Mouse (Mus musculus) midbrain, embryonic 14.5 days (tissue): ENCODE data around the gene Actr1a. TPM values are rescaled to one million over a fixed set of nuclear protein-coding genes. Genes with fewer than 3 reads are reported as not detected.

ENCODE experiments used
- ATAC-seq: fragments of 200-750 bp; cut with Nextera tagmentation; 2 replicates; pipeline ENCODE4 v1.8.0; 2017; ENCODE audit warnings: moderate number of reproducible peaks, moderate library complexity; ENCODE audit not compliant: low FRiP score, low TSS enrichment
- DNase-seq: peaks from one replicate; pipeline ENCODE4 v3.0.0-alpha.2; 2015
- H3K27ac ChIP-seq: fragments of 300-500 bp; sonication (generic); replicated peaks from 2 replicates; pipeline ENCODE4 v1.5.1; 2014; ENCODE audit warnings: mild to moderate bottlenecking, low read depth, low read length, moderate library complexity
- H3K27me3 ChIP-seq: fragments of 300-500 bp; sonication (generic); 2 replicates; pipeline ENCODE4 v1.6.1; 2014; ENCODE audit warnings: low read length, control low read depth, mixed read lengths; ENCODE audit not compliant: control insufficient read depth, insufficient read depth
- H3K36me3 ChIP-seq: fragments of 300-500 bp; sonication (generic); 2 replicates; pipeline ENCODE4 v1.6.1; 2014; ENCODE audit warnings: low read length, control low read depth; ENCODE audit not compliant: control insufficient read depth, insufficient read depth
- H3K4me1 ChIP-seq: fragments of 300-500 bp; sonication (generic); 2 replicates; pipeline ENCODE4 v1.6.1; 2014; ENCODE audit warnings: mild to moderate bottlenecking, antibody characterized with exemption, low read length, control low read depth; ENCODE audit not compliant: control insufficient read depth, insufficient read depth
- H3K4me2 ChIP-seq: fragments of 300-500 bp; sonication (generic); 2 replicates; pipeline ENCODE4 v1.6.1; 2014; ENCODE audit warnings: mild to moderate bottlenecking, low read length, moderate library complexity
- H3K4me3 ChIP-seq: fragments of 300-500 bp; sonication (generic); replicated peaks from 2 replicates; pipeline ENCODE4 v1.5.1; 2014; ENCODE audit warnings: low read depth, low read length
- H3K9ac ChIP-seq: fragments of 300-500 bp; sonication (generic); replicated peaks from 2 replicates; pipeline ENCODE4 v1.6.1; 2014; ENCODE audit warnings: mild to moderate bottlenecking, low read length, moderate library complexity
- H3K9me3 ChIP-seq: fragments of 300-500 bp; sonication (generic); 2 replicates; pipeline ENCODE4 v1.6.1; 2016; ENCODE audit warnings: low read length, control low read depth, mixed read lengths; ENCODE audit not compliant: control insufficient read depth
- WGBS: fragments of 180-500 bp; shearing (Covaris S2); extraction: QIAGEN DNeasy Blood & Tissue Kit; methylation state at CpG from one replicate; pipeline ENCODE4 v1.1.7; 2014; 5-methylcytosine and 5-hydroxymethylcytosine counted together
- polyA plus RNA-seq: library from polyadenylated mRNA; unstranded; fragments of >200 nt; fragmentation: Nextera tagmentation; extraction: Ambion mirVana; gene quantifications from 2 replicates; pipeline ENCODE4 v1.2.1, GENCODE M21; 2014

Gene Actr1a
- polyA plus RNA-seq, 1 experiment from 2014 or later: 379 TPM

DNA sequence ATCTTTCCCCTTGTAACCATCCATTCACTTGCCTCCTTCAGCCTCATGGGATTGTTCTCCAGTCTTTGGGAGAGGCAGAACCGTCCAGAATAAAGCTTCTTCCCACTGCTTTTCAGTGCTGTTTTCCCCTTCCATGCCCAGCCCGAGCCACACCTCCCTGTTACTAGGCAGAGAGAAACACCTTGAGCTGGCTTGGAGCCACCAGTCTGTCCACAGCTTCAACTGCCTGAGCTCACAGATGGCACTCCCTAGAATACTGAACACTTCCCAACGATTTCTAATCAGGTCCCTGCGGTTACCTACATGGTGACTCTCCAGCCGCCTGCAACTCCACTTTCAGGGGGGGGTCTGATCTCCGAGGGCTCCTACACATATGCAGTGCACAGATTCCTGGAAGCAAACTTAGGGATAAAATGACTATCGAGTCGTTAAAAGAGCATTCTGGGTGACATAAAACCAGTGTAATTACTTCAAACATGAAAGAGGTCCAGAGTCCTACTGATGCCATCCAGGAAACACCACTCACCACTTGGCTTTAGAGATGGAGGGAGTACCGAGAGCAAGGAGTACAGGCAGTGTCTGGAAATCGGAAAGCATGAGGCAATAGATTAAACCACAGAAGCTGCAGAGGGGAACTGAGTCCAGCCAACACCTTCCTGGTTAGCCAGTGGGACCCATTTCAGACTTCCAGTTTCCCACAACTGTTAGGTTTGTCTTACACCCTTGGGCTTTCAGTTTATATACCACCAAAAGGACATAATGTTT lies 45.2 kb downstream of the Actr1a start, which contains the start of gene 2310034G01Rik:
TSS of gene 2310034G01Rik (minus strand) at position 135 of the 765 bp plus-strand sequence.
- Histone ChIP-seq H3K9me3 (no peaks in the 10 kb centered on the region), H3K4me2 (peak within 1 kb of the TSS; percentile 89), H3K4me1 (peaks cover 6% of the 10 kb centered on the region; the same call in 1 of the 2 replicates), H3K36me3 (no peaks in the 10 kb centered on the region), H3K27me3 (peaks cover 3% of the 10 kb centered on the region; the same call in 1 of the 2 replicates), H3K4me3 (peak within 1 kb of the TSS; percentile 62), H3K9ac (peak within 1 kb of the TSS; percentile 79), H3K27ac (peak within 1 kb of the TSS; percentile 90)
- 64% methylated on average over 10 of the region's 10 CpGs for WGBS
- no peak for DNase-seq
- no peak for ATAC-seq

DNA sequence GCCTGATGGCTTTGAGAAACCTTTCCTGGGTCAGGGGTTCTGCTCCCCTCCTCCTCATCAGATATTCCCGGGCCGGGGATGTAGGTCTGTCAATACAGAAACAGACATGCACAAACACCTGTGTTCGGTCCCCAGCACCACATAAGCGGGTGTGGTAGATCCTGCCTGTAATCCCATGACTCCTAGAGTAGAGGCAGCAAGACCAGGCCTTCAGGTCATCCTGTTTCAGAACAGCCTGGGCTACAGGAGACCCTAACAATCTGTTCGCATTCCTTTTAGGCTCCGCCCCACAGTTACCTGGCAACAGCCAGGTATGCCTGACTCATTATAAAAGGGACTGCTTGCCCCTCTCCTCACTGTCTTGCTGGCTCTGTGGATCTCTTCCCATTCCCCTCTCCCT lies 46.0 kb downstream of the Actr1a start:
- H3K4me1 ChIP-seq: peaks cover 6% of the 10 kb centered on the region; the same call in 1 of the 2 replicates
- no peaks in the 10 kb centered on the region for H3K9me3 ChIP-seq
- ATAC-seq (no peak), DNase-seq (no peak)
- 23% methylated on average over 6 of the region's 6 CpGs for WGBS
- H3K9ac ChIP-seq: peak overlapping the region; percentile 79
- H3K4me3 ChIP-seq: peak overlapping the region; percentile 62
- H3K4me2 ChIP-seq: peak overlapping the region; percentile 89
- peaks cover 3% of the 10 kb centered on the region; the same call in 1 of the 2 replicates for H3K27me3 ChIP-seq
- 0 out of 2 replicates have a peak overlapping the region, but pooled peaks have one; percentile 90 for H3K27ac ChIP-seq
- no peaks in the 10 kb centered on the region for H3K36me3 ChIP-seq

GRCm38 (mm10) chr19:46348761-46349458 lies 46.6 kb downstream of the Actr1a start:
- H3K4me3 ChIP-seq: peak overlapping the region; percentile 62
- H3K36me3 ChIP-seq: no peaks in the 10 kb centered on the region
- peak; percentile 95 for DNase-seq
- WGBS: under 1% methylated on average over 78 of the region's 78 CpGs
- H3K4me1 ChIP-seq: peaks cover 6% of the 10 kb centered on the region; the same call in 1 of the 2 replicates
- H3K27ac ChIP-seq: peak overlapping the region; percentile 90
- H3K9me3 ChIP-seq: no peaks in the 10 kb centered on the region
- peaks cover 3% of the 10 kb centered on the region; the same call in 1 of the 2 replicates for H3K27me3 ChIP-seq
- peak overlapping the region; percentile 89 for H3K4me2 ChIP-seq
- peak overlapping the region; percentile 79 for H3K9ac ChIP-seq
- ATAC-seq: peak; percentile 92

DNA sequence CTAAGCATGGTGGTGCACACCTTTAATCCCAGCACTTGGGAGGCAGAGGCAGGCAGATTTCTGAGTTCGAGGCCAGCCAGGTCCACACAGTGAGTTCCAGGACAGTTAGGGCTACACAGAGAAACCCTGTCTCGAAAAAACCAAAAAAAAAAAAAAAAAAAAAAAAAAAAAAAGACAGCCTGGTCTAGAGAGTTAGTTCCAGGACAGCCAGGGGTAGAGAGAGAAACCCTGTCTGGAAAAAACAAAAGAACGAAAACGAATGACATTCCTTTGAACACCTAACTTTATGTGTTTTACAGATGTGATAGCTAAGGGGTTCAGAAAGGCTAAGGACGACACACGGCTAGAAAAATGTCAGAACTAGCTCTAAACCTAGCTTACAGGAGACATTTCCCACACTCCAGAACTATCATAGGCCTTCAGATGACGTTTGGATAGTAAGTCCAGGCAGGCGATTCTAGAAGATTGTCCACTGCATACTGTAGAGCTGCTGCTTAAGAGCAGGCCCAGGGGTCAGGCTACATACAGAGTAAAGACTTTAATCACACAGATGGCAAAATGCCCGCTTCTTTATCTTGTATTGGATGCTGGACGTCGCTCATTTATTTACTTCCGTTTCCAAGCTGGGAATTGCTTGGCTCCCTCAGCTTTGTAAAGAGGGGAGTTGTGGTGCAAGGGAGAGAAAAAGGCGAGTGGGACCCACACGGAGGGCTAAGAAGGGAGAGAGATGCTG lies 47.4 kb downstream of the Actr1a start:
- no peak for ATAC-seq

DNA sequence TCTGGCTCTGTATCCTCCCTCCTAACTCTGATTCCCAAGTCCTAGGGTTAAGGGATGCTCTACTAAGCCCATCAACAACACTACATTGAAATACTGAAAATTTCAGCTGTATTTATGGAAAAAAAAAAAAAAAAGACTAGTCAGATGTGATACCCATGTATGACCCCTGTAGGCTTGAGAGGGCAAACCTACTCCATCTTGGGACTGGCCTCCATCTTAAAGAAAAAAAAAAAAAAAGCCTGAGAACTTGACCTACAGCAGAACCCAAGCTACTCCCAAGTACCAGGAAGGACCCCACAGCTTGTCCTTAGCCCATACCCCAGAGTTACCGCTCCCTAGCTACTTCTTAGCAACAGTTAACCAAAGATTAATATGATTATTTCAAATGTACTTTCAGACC lies 48.4 kb downstream of the Actr1a start:
- Histone ChIP-seq H3K36me3 (no peaks in the 10 kb centered on the region), H3K4me3 (no peak overlapping the region), H3K4me1 (peaks cover 6% of the 10 kb centered on the region; the same call in 1 of the 2 replicates), H3K27me3 (peaks cover 3% of the 10 kb centered on the region; the same call in 1 of the 2 replicates), H3K9me3 (no peaks in the 10 kb centered on the region), H3K27ac (no peak overlapping the region), H3K9ac (no peak overlapping the region), H3K4me2 (no peak overlapping the region)
- 100% methylated on average over 1 of the region's 1 CpGs for WGBS
- ATAC-seq: no peak
- no peak for DNase-seq

More for the DNA sequence above, 47.4 kb downstream of the Actr1a start:
- H3K4me3 ChIP-seq: peak overlapping the region; percentile 62
- H3K4me2 ChIP-seq: peak overlapping the region; percentile 89
- no peaks in the 10 kb centered on the region for H3K36me3 ChIP-seq
- no peaks in the 10 kb centered on the region for H3K9me3 ChIP-seq
- no peak for DNase-seq
- WGBS: 31% methylated on average over 14 of the region's 14 CpGs
- peak overlapping the region; percentile 79 for H3K9ac ChIP-seq
- peak overlapping the region; percentile 90 for H3K27ac ChIP-seq
- peaks cover 3% of the 10 kb centered on the region; the same call in 1 of the 2 replicates for H3K27me3 ChIP-seq
- peaks cover 6% of the 10 kb centered on the region; the same call in 1 of the 2 replicates for H3K4me1 ChIP-seq

GRCm38 (mm10) chr19:46344710-46345419 lies 50.7 kb downstream of the Actr1a start:
- DNase-seq (no peak), ATAC-seq (no peak)
- H3K4me1 ChIP-seq: peaks cover 5% of the 10 kb centered on the region; the same call in 1 of the 2 replicates
- H3K36me3 ChIP-seq: no peaks in the 10 kb centered on the region
- H3K27ac ChIP-seq: no peak overlapping the region
- H3K4me3 ChIP-seq: no peak overlapping the region
- 25% methylated on average over 7 of the region's 7 CpGs for WGBS
- no peaks in the 10 kb centered on the region for H3K9me3 ChIP-seq
- H3K27me3 ChIP-seq: peaks cover under 1% of the 10 kb centered on the region; the same call in 1 of the 2 replicates
- no peak overlapping the region for H3K9ac ChIP-seq
- H3K4me2 ChIP-seq: no peak overlapping the region

GRCm38 (mm10) chr19:46339287-46339971 lies 56.1 kb downstream of the Actr1a start:
- 0 out of 2 replicates have a peak overlapping the region, but pooled peaks have one; percentile 42 for H3K27ac ChIP-seq
- 84% methylated on average over 7 of the region's 7 CpGs for WGBS
- no peak for DNase-seq
- no peaks in the 10 kb centered on the region for H3K36me3 ChIP-seq
- peak overlapping the region; percentile 45 for H3K4me2 ChIP-seq
- no peak overlapping the region for H3K4me3 ChIP-seq
- 0 out of 2 replicates have a peak overlapping the region, but pooled peaks have one; percentile 12 for H3K9ac ChIP-seq
- no peaks in the 10 kb centered on the region for H3K27me3 ChIP-seq
- peaks cover 20% of the 10 kb centered on the region for H3K4me1 ChIP-seq
- no peaks in the 10 kb centered on the region for H3K9me3 ChIP-seq
- no peak for ATAC-seq
